Mouse (Mus musculus) brain, embryonic 14.5 days (tissue): ENCODE data around the gene Nrxn3.

Experiments used
- CTCF ChIP-seq: fragments of 200-500 bp; IDR thresholded peaks from 2 replicates; pipeline ENCODE4 v1.5.1; 2012; ENCODE audit warnings: inconsistent platforms, mild to moderate bottlenecking, moderate library complexity, borderline replicate concordance; ENCODE audit not compliant: insufficient read depth, insufficient read length; ENCODE audit errors: extremely low read depth
- POLR2A ChIP-seq: fragments of 200-500 bp; IDR thresholded peaks from 2 replicates; pipeline ENCODE4 v1.6.1; 2012; ENCODE audit warnings: mild to moderate bottlenecking, inconsistent platforms, borderline replicate concordance; ENCODE audit not compliant: poor library complexity, insufficient read depth, insufficient read length, severe bottlenecking; ENCODE audit errors: extremely low read depth

GRCm38 (mm10) chr12:88990753-88991152 is 268.1 kb downstream of the Nrxn3 start:
- TF ChIP-seq CTCF = no peak
- TF ChIP-seq POLR2A = no peak
